8 mouse cellular contexts compared by ENCODE assay signal in the genomic region with DNA sequence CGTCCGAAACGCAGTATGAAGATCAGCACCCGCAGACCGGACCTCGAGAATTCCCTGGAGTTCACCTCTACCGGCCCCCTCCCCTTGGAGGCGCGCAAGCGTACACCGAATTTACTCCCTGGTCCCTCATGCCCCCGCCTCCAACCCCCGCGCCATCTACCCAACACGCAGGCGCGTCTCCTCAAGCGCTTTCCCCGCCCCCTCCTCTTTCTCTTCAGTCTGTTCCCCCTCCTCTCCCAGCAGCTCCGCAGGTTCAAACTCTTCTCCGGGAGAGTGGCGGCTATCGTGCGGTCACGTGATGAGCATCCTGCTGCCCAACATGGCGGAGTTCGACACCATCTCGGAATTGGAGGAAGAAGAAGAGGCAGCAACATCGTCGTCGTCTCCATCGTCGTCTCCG. TPM values are rescaled to one million over a fixed set of nuclear protein-coding genes. Genes with fewer than 3 reads are reported as not detected.
A peak's percentile ranks its signal among the peaks of the same experiment; 100 is the strongest.
DNase-seq lines count a peak whose midpoint lies in the region; ATAC-seq lines count a peak whose summit lies in the region.

A gene (plus strand): TSS at position 190 of the 400 bp plus-strand sequence.

- 0 out of 2 replicates have a peak, but pooled peaks have one; percentile 14 for ATAC-seq in megakaryocyte progenitor cell, adult 5-6 weeks (replicated peaks; ENCODE audit: poor library complexity)
- ATAC-seq in erythroid progenitor cell, adult 5-6 weeks (replicated peaks; ENCODE audit: low FRiP score, poor library complexity, severe bottlenecking) = no peak

- peak; percentile 78 for DNase-seq in WW6 (ENCODE audit: low read depth, low spot score)
- DNase-seq in cerebellum, postnatal 36 days = peak; percentile 72 to 80
- peak; percentile 5 to 7 for DNase-seq in gastrocnemius, adult 8-10 months (ENCODE audit: low spot score in 2 of 2)
- DNase-seq in induced T-regulatory cell, adult 2 months (ENCODE audit: low read depth) = peak; percentile 62
- peak; percentile 28 to 74 for DNase-seq in left cerebral cortex, adult 8-10 months (ENCODE audit: low spot score in 2 of 2)
- DNase-seq in right cerebral cortex, postnatal 36 days (ENCODE audit: low spot score in 2 of 2) = peak; percentile 74 to 77

RNA-seq across cellular contexts. Expression of the gene that starts here (rescaled TPM):
- total RNA-seq in gastrocnemius, adult 8-10 months (2022) = under 1 TPM; 0.18 to 0.29 (median 0.19) TPM
- 10 to 100 TPM; 18.7 to 23.7 (median 22.7) TPM for total RNA-seq in left cerebral cortex, adult 8-10 months (2022)
- 0.12 TPM in 2 replicates for total RNA-seq in megakaryocyte progenitor cell, adult 5-6 weeks (2015)
- total RNA-seq in megakaryocyte progenitor cell, adult 5-6 weeks (2017) = 0.27 TPM in 1 of 2 replicates, not detected in the other
- not detected in 2 replicates for total RNA-seq in erythroid progenitor cell, adult 5-6 weeks (2015; ENCODE audit: low replicate concordance)
- not detected in 2 replicates for total RNA-seq in erythroid progenitor cell, adult 5-6 weeks (2017; ENCODE audit: low replicate concordance)

Comparison
In these comparisons a context has a peak if more than half of its experiments do, and no peak if none do; other contexts are left out.
1. RNA of the gene that starts here (total RNA-seq): 18.7 to 23.7 TPM in left cerebral cortex, adult 8-10 months; 0.18 to 0.29 TPM in gastrocnemius, adult 8-10 months, 0.12 to 0.27 TPM in megakaryocyte progenitor cell, adult 5-6 weeks and not detected in erythroid progenitor cell, adult 5-6 weeks; every median in the first group is over 10 times any median in the second.
2. Peak in DNase-seq in gastrocnemius, adult 8-10 months; RNA of the gene not detected or under 1 TPM.
3. Peak in ATAC-seq in megakaryocyte progenitor cell, adult 5-6 weeks; RNA of the gene not detected or under 1 TPM.
4. DNase-seq: peak in every context shown above with its lines; median percentile 78 in WW6; 76 in cerebellum, postnatal 36 days; 76 in right cerebral cortex, postnatal 36 days; 62 in induced T-regulatory cell, adult 2 months; 51 in left cerebral cortex, adult 8-10 months; 6 in gastrocnemius, adult 8-10 months.